Mouse (Mus musculus): ENCODE measurements around the gene Gipc1.
A peak's percentile ranks its signal among the peaks of the same experiment; 100 is the strongest.

The Gipc1 gene

DNA sequence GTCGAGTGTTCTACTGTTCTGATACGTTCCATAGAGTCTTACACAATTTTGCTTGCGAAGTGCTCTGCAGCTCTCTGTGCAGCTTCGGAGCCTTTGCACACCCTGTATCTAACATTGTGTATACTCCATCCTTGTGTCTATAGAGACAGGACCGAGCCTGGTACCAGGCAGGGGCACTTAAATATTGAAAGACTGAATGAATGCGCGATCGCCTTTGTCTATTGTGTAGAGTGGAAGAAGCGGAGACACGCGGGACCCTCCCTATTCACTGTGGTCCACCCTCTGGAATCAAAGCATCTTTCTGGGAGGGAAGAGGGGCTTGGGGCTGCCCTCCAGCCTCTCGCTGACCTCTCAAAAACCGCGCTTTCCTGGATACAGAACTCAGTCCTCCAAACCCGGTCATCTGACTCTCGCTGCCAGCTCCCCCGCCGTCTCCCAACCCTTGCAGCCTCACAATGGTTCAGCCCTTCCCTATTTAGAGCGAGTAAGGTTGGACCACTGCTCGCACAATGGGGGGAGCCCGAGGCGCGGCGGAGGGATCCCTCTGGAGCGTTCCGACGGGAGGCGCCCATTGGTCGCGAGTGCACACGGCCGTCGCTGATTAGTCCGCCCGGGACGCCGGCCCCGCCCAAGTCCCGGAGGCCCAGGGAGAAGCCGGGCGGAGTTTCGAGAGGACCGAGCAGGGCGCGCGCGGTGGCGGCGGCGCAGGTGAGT lies at the start of gene Gipc1:
TSS of gene Gipc1 (plus strand) at position 648 of the 714 bp plus-strand sequence.
- peak; percentile 97 for DNase-seq

DNA sequence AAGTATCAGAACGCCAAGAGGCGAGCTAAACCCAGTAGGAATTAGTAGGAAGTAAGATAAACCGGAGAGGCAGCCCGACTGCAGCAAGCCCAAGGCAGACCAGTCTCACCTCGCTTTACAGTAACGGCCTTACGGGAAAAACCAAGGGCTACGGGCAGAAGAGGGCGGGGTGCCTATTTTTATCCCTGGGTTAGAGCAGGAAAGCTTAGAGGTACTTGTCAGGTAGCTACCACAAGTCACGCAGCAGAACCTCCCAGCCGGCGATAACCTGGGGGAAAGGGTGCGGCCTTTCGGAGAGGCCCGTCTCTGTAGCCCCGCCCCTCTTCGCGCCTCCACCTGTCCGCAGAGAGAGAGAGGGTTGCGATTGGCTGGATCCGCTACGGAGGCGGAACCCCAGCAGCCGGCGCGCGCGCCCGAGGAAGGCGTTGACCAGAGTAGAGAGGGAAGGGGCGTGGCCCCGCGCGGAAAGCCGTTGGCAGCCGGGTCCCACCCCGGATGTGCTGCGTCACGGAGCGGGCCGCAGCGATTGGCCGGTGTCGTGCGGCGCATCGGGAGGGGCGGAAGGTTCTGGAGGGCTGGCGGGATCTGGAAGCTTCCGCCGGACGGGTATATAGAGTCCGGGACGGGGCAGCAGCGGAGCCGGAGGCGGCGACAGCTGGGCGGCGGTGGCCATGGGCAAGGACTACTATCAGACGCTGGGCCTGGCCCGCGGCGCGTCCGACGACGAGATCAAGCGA lies 44.6 kb upstream of the Gipc1 start, which contains the start of the genes Tecr and Dnajb1:
TSS of gene Tecr (minus strand) at position 311 of the 737 bp plus-strand sequence.
TSS of gene Dnajb1 (plus strand) at position 533 of the 737 bp plus-strand sequence.
- DNase-seq = peak; percentile 100

DNA sequence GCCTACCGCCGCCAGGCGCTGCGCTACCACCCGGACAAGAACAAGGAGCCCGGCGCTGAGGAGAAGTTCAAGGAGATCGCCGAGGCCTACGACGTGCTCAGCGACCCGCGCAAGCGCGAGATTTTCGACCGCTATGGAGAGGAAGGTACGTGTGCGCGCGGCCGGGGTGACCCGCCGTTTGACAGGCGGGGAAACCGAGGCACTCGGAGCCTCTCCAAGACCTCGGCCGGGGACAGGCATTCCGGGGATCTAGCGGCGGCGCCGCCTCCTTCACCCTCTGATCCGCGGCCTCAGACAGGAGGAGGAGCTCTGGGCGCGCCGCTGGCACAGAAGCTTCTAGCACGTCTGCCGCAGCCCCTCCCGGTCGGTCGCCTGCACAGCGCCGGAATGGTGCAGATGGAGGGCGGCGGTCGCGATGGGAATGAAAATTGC lies 44.1 kb upstream of the Gipc1 start:
- peak; percentile 89 for DNase-seq

DNA sequence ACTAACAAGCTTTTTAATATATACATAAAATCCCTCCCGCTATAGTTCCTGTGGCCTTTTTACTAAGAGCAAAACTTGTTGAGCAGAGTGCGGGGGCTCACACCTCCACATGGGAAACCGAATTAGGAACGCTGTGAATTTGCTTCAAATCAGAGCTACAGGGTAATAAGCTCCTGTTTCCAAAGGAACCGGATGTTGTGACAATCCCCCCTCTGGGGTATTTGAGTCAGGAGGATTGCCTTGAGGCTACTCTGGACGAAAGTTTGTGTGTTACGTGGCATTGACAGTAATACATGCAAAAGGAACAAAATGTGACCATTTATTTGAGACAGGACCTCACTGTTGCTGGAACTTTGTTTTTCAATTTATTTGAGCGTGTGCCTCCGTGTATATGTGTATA lies 43.4 kb upstream of the Gipc1 start:
- peak; percentile 29 for DNase-seq

DNA sequence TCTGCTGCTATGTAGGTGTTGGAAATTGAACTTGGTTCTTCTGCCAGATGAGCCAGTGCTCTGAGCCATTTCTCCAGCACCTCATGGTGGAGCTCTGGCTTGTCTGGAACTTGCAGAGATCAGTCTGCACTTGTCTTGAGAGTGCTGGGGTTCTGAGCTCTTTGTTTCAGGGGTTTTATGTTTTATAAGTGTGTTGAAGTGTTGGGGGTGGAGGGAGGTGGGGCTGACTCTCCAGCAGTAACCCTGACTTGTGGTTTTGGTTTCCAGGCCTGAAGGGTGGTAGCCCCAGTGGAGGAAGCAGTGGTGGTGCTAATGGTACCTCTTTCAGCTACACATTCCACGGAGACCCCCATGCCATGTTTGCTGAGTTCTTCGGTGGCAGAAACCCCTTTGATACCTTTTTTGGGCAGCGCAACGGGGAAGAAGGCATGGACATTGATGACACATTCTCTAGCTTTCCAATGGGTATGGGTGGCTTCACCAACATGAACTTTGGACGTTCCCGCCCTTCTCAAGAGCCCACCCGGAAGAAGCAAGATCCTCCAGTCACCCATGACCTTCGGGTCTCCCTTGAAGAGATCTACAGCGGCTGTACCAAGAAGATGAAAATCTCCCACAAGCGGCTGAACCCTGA lies 42.8 kb upstream of the Gipc1 start:
- DNase-seq = peak; percentile 36

DNA sequence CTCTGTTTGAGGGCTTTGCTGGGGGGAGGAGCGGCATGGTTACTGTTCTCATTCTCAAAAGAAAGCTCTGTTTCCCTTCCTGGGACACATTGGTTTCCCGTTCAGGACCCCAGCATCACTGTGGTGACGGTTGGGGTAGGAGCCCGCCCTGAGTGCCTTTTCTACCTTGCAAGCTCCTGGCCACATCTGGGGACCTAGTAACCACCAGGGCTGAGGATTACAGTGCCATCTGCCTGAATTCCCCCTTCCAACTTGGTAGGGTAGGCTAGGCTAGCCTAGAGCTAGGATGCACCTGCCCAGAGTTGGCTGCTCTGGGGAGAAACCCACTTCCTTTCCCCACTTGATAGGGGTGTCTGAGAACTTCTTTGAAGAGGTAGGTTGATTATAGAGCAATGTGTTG lies 40.6 kb upstream of the Gipc1 start:
- DNase-seq = peak; percentile 82

DNA sequence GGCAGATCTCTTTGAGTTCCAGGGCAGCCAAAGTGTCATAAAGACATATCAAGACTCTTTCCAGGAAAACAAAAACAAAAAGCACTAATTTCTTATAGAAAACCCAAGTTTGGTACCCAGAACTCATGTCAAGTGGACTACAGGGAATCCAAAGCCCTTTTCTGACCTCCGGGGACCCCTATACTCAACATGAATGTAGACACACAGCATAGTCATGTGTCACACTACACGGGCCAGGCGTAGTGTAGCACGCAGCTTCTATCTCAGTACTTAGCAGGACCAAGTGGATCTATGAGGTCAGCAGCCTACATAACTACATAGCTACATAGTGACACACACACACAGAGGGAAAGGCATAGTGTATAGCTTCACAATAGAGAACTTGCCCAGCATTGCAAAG lies 38.8 kb upstream of the Gipc1 start:
- no peak for DNase-seq

DNA sequence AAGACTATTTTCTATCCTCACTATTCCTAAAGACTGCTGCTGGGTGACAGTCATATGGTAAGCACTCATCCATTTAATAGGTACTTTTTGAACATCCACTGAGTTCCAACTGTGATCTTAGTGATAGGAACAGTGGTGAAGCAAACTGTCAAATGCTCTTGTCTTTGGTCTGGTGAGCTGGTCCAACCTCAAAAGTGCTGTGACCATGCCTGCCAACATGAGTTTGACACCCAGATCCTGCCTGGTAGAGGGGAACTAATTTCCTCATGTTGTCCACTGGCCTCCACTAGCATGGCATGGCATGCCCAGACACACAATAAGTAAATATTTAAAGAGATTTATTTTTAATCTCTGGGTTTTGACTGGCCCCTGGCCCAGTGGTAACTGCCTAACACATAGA lies 35.9 kb upstream of the Gipc1 start:
- no peak for DNase-seq

DNA sequence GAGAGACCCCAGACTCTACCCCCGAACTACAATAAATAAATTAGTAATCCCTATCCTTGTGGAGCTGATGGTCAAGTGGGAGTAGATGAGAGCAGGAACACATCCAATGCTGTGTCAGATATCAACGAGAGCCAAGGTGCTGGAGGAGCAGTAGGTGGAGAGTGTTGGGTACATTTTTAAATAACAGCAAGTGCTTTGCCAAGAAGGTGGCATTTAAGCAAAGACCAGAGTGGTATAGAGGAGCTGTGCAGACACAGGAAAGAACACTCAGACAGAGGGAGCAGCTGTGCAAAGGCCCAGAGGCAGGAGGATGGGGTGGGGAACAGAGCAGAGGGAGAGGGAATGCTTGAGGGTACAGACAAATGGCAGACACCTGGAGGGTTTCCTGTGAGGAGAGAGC lies 35.4 kb upstream of the Gipc1 start:
- DNase-seq = no peak

DNA sequence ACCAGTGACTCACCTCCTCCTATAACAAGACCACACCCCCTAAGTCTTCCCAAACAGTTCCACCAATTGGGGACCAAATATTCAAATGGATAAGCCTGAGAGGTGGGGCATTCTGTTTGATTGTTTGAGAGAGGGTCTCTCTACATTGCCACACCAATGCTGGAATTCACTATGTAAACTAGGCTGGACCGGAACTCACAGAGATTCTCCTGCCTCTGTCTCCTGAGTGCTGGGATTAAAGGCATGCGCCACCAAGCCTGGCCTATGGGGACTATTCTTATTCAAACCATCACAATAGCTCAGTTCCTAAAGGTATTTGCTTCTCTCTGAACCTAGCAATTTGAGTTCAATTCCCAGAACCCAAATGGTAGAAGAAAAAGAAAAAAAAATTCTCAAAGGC lies 33.9 kb upstream of the Gipc1 start:
- no peak for DNase-seq

DNA sequence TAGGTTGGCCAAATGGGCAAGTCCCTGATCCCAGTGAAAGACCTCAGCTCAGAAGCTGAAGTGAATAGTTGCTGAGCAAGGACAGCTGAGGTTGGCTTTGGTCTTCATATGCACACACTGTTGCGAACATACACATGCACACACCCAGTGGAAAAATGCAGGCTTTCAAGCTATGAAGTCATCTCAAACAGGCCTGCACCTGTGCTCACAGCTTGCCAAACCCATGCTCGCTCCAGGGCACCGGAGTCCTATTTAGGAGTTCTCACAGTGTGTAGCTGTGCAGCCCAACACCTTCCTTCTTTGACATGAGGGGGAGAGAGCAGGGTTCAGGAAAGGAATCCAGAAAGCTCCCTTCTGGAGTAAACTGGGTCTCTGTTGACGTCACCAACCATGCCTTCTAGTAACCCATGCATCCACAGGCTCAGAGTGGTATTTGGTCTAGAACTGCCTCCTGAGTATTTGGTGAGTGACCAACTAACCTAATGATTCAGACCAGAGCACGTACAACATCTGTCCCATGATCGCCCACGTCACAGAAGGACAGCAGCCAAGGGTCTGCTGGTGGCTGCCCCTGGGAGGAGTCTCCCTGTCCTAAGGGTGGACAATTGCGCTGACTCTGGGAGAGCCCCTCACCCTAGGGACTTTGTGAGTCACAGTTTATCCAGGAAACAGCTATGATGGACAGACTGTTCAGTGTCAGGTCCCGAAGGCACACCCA lies 32.8 kb upstream of the Gipc1 start:
- peak; percentile 67 for DNase-seq

DNA sequence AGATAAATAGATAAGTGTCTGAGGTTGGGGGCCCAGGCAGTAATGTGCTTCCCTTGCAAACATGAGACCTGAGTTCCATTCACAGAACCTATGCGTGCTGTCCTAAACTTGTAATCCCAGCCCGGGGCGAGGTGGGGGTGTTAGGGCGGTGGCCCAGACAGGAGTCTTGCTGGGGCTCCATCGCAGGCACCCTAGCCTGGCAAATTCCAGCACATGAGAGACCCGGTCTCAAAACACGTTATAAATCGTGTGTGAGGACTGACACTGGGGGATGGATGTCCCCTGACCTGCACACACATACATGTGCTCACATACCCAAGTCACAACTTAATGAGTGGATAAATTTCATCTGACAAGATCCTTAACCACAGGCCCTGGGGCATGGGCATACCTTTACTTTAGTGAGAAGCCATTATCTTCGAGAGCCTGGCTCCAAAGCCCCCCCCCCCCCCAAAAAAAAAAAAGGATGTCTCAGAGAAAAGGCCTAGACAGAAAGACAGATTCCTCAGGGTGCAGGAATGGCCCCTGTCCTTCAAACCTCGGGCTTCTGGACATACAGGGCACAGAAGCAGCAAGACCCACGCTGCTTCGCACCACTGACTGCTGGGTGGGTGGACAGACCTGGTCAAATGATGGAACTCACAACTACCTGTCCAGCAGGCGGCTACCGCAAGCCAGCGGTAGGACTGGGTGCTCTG lies 30.6 kb upstream of the Gipc1 start:
- DNase-seq = no peak

DNA sequence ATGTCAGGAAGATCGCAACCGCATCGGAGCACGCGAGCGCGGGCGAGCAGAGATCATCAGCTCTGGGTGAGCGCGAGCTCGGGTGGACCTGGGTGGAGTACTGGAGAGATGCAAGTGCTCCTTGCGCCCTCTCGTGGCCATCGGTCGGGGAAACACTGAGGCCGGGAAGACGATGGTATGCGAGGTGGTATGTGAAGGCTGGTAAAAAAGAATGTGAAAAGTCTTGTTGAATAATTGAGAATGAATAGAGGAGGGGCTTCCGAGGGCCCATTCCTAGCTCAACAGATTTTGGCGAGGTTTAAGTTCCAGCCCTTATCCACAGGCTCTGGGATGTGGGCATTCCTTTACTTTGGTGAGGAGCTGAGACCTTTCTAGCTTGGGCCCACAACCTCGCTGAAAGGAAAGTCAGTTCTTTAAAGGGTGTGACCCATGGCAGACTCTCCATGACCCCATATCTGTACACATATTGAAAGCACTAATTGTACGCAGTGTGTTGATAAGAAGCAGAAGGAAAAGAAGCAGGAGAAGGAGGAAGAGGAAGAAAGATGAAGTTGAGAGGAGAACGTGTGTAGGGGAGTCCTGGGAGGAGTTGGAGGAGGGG lies 30.0 kb upstream of the Gipc1 start:
- peak; percentile 94 for DNase-seq

DNA sequence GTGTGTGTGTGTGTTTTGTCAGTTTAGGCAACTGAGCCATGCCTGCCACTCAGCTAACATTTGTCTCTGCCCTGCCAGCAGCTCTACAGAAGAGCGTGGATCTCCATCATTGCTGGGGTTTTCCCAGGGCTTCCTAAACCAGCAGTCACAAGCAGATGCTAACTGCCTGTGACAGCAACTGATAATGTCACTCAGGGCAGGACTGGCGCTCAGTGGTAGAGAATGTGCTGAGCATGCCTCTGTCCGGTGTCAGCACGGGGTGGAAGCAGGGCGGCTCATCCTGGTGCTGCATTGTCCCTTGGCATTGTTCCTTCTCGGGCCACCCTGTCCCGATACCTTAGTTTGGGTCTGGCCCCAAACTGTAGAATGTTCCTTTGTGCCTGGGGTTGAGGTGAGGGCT lies 28.9 kb upstream of the Gipc1 start:
- DNase-seq = no peak

DNA sequence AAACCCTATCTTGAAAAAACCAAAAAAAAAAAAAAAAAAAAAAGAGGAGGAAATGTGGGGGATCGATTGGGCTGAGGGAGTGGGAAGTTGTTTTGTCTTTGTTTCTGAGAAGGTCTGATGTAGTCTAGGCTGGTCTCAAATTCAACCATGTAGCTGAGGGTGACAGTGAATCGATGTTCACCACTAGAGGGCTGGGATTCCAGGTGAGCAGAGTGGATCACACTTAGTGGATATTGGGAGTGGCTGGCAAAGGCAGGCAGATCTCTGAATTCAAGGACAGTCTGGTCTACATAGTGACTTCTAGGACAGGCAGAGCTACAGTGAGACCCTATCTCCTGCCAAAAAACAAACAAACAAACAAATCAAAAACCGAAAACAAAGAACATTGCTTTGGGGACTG lies 27.7 kb upstream of the Gipc1 start:
- peak; percentile 29 for DNase-seq

DNA sequence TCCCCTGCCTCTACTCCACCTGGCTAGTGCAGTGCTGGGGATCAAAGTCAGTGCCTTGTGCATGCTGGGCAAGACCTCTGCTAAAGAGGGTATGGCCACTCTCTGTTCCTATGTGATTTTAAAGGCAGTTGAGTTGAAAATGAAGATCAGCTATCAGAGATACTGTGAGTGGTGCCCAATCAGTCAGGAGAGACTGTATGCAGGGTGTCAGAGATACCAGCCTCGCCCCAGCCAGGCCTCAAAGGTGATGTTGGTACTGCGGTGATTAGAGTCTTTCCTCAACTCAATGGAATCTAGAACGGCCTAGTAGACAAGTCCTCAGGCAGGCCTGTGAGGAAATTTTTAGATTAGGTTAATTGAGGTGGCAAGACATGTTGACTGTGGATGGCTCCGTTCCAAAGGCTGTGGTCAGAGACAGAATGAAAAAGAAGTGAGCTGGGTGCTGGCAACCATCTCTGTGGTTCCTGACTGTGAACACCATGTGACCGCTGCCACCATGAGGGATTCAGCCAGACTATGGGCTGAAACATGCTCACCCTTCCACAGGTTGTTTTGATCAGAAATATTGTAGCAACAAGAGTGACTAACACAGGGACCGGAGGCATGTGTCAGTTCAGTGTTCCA lies 26.7 kb upstream of the Gipc1 start:
- DNase-seq = no peak

DNA sequence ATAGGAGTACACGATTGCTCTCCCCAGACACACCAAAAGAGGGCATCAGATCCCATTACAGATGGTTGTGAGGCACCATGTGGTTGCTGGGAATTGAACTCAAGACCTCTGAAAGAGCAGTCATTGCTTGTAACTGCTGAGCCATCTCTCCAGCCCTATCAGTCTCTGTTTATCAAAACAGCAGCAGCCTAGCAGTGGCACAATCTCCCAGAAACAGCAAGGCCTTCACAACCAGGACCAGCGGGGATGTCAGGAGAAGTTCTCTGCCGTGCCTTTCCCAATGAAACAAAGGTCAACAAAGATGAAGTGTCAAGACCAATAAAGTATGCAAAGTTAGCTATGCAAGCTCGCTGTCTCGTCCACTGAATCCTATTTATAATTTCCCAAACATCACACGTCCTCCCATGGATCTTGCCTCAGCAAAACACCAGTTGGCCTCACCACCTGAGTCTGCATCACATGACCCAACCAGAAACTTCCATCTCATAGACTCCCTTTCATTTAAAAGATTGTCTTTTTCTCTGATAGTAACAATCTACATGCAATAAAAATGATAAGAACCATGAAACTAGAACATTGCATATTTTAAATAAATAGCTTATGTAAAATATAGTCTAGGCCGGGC lies 20.3 kb upstream of the Gipc1 start:
- no peak for DNase-seq

DNA sequence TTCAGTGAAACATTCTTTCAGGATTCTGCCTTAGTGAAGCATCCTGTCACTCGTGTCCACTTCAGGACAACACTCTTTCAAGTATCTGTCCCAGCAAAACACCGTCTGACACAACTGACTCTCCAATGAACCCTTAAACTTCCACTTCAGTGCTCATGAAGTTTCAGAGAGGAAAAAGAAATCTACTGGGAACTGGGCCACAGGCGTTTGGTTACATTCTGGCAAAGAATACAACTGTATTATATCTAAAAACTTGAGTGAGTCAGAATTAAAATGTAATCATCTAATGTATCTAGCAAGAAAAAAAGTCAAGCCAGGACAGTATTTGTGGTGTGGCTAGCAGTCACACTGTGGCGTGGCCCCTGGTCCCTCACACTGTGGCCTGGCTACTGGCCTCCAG lies 13.6 kb upstream of the Gipc1 start:
- no peak for DNase-seq

DNA sequence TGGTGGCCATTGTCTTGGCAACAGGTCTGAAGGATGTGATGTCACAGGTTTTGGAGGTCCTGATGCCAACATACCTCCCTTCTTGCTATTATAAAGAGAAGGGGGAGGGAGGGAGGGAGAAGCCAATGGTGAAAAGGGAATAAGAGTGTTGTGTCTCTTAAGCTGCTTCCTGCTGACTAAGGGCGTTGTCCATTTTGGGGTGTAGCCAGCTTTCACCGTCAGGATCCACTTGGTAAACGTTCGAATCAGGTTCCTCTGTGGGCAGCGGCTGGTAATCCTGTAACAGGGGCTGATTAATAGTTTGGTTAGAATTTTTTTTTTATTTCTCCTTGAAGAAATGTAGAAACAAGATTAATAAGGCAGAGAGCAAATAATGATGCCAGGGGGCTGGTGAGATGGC lies 12.8 kb upstream of the Gipc1 start:
- no peak for DNase-seq

DNA sequence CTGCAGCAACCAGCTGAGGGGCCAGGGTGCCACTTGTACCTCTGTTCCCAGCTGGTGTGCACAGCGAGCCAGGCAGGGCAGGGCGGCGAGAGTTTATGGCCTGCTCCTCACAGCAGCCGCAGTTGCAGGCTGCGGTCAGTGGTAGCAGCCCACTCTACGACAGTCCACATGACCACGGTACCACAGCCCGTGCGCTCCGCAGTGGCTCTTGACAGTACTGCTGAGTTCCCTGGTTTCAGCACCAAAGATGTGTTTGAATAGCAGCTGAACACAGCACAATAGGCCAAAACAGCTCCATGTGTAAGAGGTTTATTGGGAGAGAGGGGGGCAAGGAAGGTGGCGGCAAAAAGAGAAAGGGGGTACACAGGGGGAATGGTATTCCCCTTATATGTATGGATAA lies 5.0 kb upstream of the Gipc1 start:
- no peak for DNase-seq

DNA sequence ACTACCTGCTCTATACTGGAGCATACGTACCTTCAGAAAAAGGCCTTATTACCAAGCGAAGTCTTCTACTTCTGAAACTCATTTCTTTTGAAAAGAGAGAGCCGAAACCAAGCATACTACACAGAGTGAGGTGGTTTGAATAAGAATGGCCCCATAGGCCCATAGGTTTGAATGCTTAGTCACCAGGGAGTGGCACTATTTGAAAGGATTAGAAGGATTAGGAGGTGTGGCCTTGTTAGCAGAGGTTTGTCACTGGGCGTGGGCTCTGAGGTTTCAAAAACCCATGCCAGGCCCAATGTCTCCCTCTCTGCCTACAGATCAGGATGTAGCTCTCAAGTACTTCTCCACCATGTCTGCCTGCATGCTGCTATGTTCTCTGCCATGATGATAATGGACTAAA lies 4.4 kb upstream of the Gipc1 start:
- no peak for DNase-seq
